Mouse (Mus musculus) liver, adult 2 months (tissue): ENCODE measurements around the gene Rnf121.

Experiments used
- CTCF ChIP-seq: fragments of 200-500 bp; IDR thresholded peaks from 2 replicates; pipeline ENCODE4 v1.5.1; 2011; ENCODE audit warnings: low read depth, low read length, control low read depth
- POLR2A ChIP-seq: fragments of 200-500 bp; IDR thresholded peaks from 2 replicates; pipeline ENCODE4 v1.6.1; 2011; ENCODE audit warnings: low read length, control low read depth; ENCODE audit not compliant: insufficient read depth; ENCODE audit errors: extremely low read depth

GRCm38 (mm10) chr7:102109171-102109570 is 43.9 kb upstream of the Rnf121 start, which contains the start of gene Art5:
- TF ChIP-seq POLR2A, result no peak
- TF ChIP-seq CTCF, result no peak
